Mouse (Mus musculus) neural tube, embryonic 12.5 days (tissue): ENCODE results near the gene Rnf212b. TPM values are rescaled to one million over a fixed set of nuclear protein-coding genes. Genes with fewer than 3 reads are reported as not detected.
"Not testable (repeated sequence)": the region's sequence is repeated elsewhere in the genome, so short reads cannot be mapped to it uniquely, and the experiment has no call there.

Experiments
- ATAC-seq: fragments of 200-750 bp; cut with Nextera tagmentation; 2 replicates; pipeline ENCODE4 v1.8.0; 2017; ENCODE audit warnings: low read depth, mild to moderate bottlenecking, moderate TSS enrichment, moderate library complexity; ENCODE audit not compliant: low FRiP score
- H3K27ac ChIP-seq: fragments of 300-500 bp; sonication (generic); 2 replicates; pipeline ENCODE4 v1.5.1; 2016
- H3K27me3 ChIP-seq: fragments of 300-500 bp; sonication (generic); replicated peaks from 2 replicates; pipeline ENCODE4 v1.6.1; 2016; ENCODE audit warnings: mild to moderate bottlenecking
- H3K36me3 ChIP-seq: fragments of 300-500 bp; sonication (generic); 2 replicates; pipeline ENCODE4 v1.6.1; 2016; ENCODE audit warnings: mild to moderate bottlenecking
- H3K4me1 ChIP-seq: fragments of 300-500 bp; sonication (generic); 2 replicates; pipeline ENCODE4 v1.6.1; 2016
- H3K4me2 ChIP-seq: fragments of 300-500 bp; sonication (generic); replicated peaks from 2 replicates; pipeline ENCODE4 v1.6.1; 2016; ENCODE audit warnings: mild to moderate bottlenecking
- H3K4me3 ChIP-seq: fragments of 300-500 bp; sonication (generic); 2 replicates; pipeline ENCODE4 v1.5.1; 2016
- H3K9ac ChIP-seq: fragments of 300-500 bp; sonication (generic); 2 replicates; pipeline ENCODE4 v1.6.1; 2016; ENCODE audit warnings: mild to moderate bottlenecking
- H3K9me3 ChIP-seq: fragments of 300-500 bp; sonication (generic); 2 replicates; pipeline ENCODE4 v1.6.1; 2016; ENCODE audit warnings: mild to moderate bottlenecking
- WGBS: fragments of 180-500 bp; shearing (Covaris S2); methylation state at CpG from one replicate; pipeline ENCODE4 v1.1.7; 2016; 5-methylcytosine and 5-hydroxymethylcytosine counted together
- polyA plus RNA-seq: library from polyadenylated mRNA; unstranded; fragments of >200 nt; fragmentation: Nextera tagmentation; extraction: Ambion mirVana; gene quantifications from 2 replicates; pipeline ENCODE4 v1.2.1, GENCODE M21; 2016

Gene Rnf212b
- polyA plus RNA-seq = not detected in 2 replicates

DNA sequence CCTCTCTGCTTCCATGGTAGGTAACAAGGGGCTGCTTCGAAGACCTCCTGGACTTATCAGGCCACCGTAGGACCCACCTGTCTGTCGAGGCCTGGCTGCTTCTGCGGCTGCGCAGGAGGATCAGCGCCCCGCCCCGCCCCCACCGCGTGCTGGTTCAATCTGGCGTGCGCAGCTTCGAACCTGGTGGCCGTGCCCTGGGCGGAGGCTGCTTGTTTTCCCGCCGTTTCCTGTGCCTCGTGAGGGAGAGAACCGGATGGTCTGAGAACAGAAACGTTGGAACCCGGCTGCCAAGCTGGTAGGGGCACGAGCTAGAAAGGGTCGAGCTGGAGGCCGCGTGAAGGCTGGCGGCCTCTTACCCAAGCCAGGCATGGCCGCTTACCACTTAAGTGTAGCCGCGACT, at the start of gene Rnf212b:
Gene Rnf212b, plus strand, starts transcription at position 151 of the 400 bp plus-strand sequence.
- Histone ChIP-seq H3K27ac (no peak within 1 kb of the TSS), H3K9me3 (no peaks in the 10 kb centered on the region), H3K4me3 (no peak within 1 kb of the TSS), H3K4me2 (no peak within 1 kb of the TSS), H3K4me1 (no peaks in the 10 kb centered on the region), H3K27me3 (no peaks in the 10 kb centered on the region), H3K9ac (no peak within 1 kb of the TSS), H3K36me3 (no peaks in the 10 kb centered on the region)
- no peak for ATAC-seq
- WGBS = 86% methylated on average over 29 of the region's 29 CpGs

DNA sequence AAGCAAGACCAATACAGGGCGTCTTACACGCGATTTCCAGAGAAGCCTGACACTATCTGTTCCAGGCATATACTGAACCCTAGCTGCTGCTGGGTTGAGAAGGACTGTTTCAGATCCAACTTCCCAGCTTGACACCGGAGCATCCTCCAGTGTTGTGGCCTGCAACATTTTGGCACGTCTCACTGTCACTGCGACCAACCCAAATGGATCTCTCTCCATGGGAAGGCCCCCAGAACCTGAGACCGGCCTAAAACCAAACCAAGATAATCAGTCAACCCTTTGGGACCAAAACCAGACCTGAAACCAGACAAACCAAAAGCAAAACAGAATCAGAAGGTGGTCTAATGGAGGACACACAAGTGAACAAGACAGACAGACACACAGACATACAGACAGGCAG, 47.0 kb upstream of the Rnf212b start:
- H3K4me1 ChIP-seq, ATAC-seq, H3K4me2 ChIP-seq, H3K27ac ChIP-seq, H3K27me3 ChIP-seq, H3K9ac ChIP-seq, H3K36me3 ChIP-seq, H3K4me3 ChIP-seq, H3K9me3 ChIP-seq: not testable (repeated sequence)
- 97% methylated on average over 7 of the region's 7 CpGs for WGBS

DNA sequence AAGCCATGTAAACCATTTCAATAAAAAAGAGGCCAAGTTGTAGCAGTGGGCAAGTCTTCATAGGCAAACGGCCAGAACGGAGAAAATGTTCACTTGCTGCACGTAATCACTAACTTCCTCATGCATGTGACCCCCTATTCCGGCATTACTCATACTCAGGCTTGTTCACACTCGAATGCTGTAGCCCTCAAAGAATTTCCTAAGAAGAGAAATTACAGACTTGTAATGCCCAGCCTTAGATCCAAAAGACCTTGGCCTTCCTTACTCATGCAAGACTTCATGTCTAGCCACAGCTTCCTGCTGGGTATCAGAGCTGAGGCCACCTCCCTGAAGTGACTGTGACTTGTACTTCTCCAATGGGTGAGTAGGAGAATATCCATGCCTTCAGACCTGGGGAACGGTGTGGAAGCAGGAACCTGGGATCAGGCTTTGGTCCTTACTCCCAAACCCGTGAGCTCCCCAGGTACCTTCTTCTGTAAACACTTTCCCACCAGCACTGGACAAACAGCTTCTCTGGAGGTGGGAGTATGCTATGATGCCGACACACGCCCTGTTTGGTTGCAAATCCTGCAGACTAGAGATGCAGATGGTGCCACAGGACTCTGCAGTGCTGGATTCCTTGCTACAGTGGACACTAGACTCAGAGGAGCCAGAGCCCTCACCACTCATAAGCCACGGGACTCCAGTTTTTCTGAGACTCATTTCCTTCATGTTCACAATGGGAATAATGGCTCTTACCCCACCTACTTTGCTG, 45.5 kb upstream of the Rnf212b start:
- no peaks in the 10 kb centered on the region for H3K36me3 ChIP-seq
- ATAC-seq = no peak
- no peak overlapping the region for H3K4me2 ChIP-seq
- H3K4me3 ChIP-seq = no peak overlapping the region
- H3K9me3 ChIP-seq = no peaks in the 10 kb centered on the region
- H3K9ac ChIP-seq = no peak overlapping the region
- H3K27ac ChIP-seq = no peak overlapping the region
- no peaks in the 10 kb centered on the region for H3K27me3 ChIP-seq
- whole genome bisulfite sequencing = 88% methylated on average over 10 of the region's 10 CpGs
- no peaks in the 10 kb centered on the region for H3K4me1 ChIP-seq

DNA sequence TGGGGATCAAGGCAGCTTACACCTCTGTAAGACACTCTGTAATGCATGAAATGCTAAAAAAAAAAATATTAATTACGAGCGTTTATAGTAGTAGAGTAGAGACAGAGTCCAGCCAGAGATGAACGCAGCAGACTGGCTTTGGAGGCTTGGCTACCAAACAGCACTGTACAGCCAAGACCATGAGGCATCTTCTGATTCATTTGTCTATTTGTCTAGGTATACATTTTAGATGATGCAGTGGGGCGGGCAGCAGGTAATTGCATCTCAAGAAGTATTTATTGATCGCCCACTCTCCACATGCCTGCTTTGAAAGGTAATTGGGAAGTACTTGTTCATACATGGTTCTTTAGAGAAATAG, 44.9 kb upstream of the Rnf212b start:
- no peaks in the 10 kb centered on the region for H3K9me3 ChIP-seq
- no peaks in the 10 kb centered on the region for H3K4me1 ChIP-seq
- H3K36me3 ChIP-seq = no peaks in the 10 kb centered on the region
- no peak overlapping the region for H3K4me3 ChIP-seq
- WGBS = 95% methylated on average over 5 of the region's 5 CpGs
- ATAC-seq = no peak
- no peak overlapping the region for H3K4me2 ChIP-seq
- H3K27me3 ChIP-seq = no peaks in the 10 kb centered on the region
- no peak overlapping the region for H3K27ac ChIP-seq
- H3K9ac ChIP-seq = no peak overlapping the region

DNA sequence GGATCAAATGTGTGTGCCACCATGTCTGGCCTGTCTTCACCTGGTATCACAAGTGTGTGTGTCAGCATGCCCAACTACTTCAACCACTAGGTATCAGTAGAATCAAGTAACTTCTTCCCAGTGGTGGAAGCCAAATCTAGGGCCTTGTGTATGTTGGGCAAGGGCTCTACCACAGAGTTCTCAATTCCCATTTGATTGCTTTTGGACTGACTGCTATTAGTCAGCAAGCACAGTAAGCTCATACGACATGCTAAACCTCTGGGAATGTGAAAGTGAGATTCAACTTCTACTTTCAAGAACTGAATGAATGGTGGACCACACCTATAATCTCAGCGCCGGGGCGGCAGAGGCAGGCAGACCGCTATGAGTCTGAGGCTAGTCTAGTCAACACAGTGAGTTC, 43.6 kb upstream of the Rnf212b start:
- H3K36me3 ChIP-seq = no peaks in the 10 kb centered on the region
- H3K4me2 ChIP-seq = no peak overlapping the region
- H3K4me3 ChIP-seq = no peak overlapping the region
- no peaks in the 10 kb centered on the region for H3K9me3 ChIP-seq
- no peaks in the 10 kb centered on the region for H3K27me3 ChIP-seq
- H3K27ac ChIP-seq = no peak overlapping the region
- no peak overlapping the region for H3K9ac ChIP-seq
- ATAC-seq = no peak
- H3K4me1 ChIP-seq = no peaks in the 10 kb centered on the region
- 95% methylated on average over 5 of the region's 5 CpGs for WGBS

DNA sequence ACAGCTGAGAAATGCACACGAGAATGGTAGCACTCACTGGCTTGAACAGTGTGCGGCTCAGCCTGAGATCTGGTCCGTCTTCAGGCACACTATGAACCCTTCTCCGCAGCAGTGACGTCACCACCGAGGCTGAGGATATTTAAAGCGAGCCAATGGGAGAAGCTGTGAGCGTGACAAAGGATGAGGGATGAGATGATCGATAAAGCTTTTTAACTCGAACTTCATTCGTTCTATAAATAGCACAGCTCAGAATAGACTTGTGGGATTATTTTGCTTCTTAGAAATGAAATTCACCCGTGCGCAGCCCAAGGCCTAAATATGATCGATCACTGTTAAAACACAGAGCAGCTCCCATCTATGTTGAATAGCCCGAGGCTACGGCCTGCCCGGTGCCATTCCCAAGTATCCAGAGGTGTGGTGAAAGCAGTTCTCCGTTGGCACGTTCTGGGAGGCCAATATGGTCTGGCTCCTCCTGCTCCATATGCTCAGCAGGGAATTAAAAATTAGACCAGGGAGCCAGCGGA, 41.5 kb upstream of the Rnf212b start:
- H3K27ac ChIP-seq = no peak overlapping the region
- ATAC-seq = no peak
- no peaks in the 10 kb centered on the region for H3K27me3 ChIP-seq
- no peaks in the 10 kb centered on the region for H3K36me3 ChIP-seq
- H3K4me1 ChIP-seq = no peaks in the 10 kb centered on the region
- 81% methylated on average over 20 of the region's 20 CpGs for WGBS
- no peaks in the 10 kb centered on the region for H3K9me3 ChIP-seq
- H3K4me3 ChIP-seq = no peak overlapping the region
- H3K9ac ChIP-seq = no peak overlapping the region
- no peak overlapping the region for H3K4me2 ChIP-seq

DNA sequence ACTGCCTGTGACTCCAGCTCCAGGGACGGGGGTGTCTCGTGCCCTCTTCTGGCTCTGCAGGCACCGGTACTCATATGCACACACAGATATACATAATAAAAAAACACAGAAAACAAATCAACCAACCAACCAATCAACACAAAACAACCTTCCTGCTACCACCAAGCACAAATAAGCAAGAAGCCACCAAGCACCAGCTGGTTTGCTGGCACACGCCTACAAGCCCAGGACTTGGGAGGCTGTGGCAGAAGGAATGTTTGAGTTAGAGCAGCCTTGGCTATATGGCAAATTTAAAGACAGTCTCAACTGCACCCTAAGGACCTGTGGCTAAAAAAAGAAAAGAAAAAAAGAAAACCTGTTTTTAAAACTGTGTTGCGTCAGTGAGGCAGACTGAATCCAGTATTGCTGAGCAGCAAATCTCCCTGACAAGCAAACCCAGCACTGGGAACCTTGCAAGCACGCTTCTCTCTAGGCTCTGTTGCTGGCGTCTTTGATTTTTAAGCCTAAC, 38.4 kb upstream of the Rnf212b start:
- H3K4me3 ChIP-seq = no peak overlapping the region
- 88% methylated on average over 7 of the region's 7 CpGs for WGBS
- H3K4me1 ChIP-seq = no peaks in the 10 kb centered on the region
- H3K27me3 ChIP-seq = peaks cover 9% of the 10 kb centered on the region; the same call in 1 of the 2 replicates
- H3K36me3 ChIP-seq = no peaks in the 10 kb centered on the region
- no peaks in the 10 kb centered on the region for H3K9me3 ChIP-seq
- H3K9ac ChIP-seq = no peak overlapping the region
- no peak overlapping the region for H3K27ac ChIP-seq
- H3K4me2 ChIP-seq = no peak overlapping the region
- no peak for ATAC-seq

DNA sequence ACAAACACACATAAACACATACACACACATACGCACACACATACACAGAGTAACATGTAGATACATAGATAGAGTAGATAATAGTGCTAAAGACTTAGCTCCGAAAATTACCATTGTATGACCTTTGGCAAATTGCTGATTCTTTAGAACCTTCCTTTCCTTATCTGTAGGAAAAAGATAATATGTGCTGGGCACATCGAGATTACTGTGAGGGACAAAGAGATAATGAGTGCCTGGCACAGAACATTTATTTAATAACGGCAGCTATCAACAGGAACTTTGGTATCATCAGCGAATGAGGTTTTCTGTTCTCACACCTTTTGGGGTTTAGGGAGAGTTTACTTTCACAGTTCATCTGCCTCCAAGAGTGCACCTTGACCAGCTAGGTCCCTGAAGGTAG, 37.2 kb upstream of the Rnf212b start:
- no peaks in the 10 kb centered on the region for H3K36me3 ChIP-seq
- H3K4me3 ChIP-seq = no peak overlapping the region
- H3K9me3 ChIP-seq = no peaks in the 10 kb centered on the region
- no peak overlapping the region for H3K9ac ChIP-seq
- no peak for ATAC-seq
- H3K27me3 ChIP-seq = peaks cover 9% of the 10 kb centered on the region; the same call in 1 of the 2 replicates
- H3K4me1 ChIP-seq = 0 out of 2 replicates have a peak, but pooled peaks cover 4% of the 10 kb centered on the region
- H3K4me2 ChIP-seq = no peak overlapping the region
- H3K27ac ChIP-seq = no peak overlapping the region
- 94% methylated on average over 5 of the region's 5 CpGs for WGBS

DNA sequence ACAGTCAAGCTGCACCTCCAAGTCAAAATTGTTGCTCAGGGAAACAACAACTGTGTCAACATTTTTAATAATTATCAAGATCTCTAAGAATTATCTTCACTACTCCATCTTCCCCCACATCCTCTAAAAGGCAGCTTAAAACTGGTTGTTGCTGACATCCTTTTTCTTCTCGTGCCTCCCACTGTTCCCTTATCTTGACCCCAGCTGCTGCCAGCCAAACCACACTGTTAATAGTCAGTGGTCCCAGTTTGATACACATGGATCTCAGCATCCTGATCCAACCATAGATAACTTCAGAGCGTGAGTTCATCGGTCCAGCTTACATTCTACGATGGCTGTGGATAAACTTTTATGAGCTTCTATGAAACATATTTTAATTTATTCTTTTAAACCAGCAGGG, 36.0 kb upstream of the Rnf212b start:
- 86% methylated on average over 4 of the region's 4 CpGs for WGBS
- ATAC-seq = no peak
- 0 out of 2 replicates have a peak, but pooled peaks cover 4% of the 10 kb centered on the region for H3K4me1 ChIP-seq

DNA sequence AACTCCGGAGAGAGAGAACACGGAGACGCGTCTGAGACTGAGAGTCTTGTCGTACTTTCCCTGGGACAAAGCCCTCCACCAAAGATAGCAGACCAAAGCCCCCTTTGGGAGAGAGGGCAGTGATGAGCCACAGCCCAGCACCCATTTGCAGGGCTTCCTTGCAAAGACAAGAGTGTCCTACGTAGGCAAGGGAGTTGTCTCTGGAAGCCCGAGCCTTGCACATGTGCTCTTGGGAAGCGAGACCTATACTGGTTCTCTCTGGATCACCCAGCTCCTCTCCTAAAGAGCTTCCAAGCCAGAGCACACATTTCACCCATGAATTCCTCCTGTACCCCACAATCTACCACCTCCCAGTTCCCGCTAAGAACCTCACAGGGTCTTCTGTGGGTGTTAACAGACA, 33.9 kb upstream of the Rnf212b start:
- Histone ChIP-seq H3K9me3 (no peaks in the 10 kb centered on the region), H3K36me3 (no peaks in the 10 kb centered on the region), H3K4me2 (peak overlapping the region; percentile 79), H3K27ac (no peak overlapping the region), H3K9ac (no peak overlapping the region), H3K27me3 (peaks cover 9% of the 10 kb centered on the region; the same call in 1 of the 2 replicates), H3K4me1 (0 out of 2 replicates have a peak, but pooled peaks cover 4% of the 10 kb centered on the region), H3K4me3 (no peak overlapping the region)
- ATAC-seq = no peak
- WGBS = 91% methylated on average over 9 of the region's 9 CpGs

More for the DNA sequence above, 36.0 kb upstream of the Rnf212b start:
- Histone ChIP-seq H3K27me3 (peaks cover 9% of the 10 kb centered on the region; the same call in 1 of the 2 replicates), H3K9me3 (no peaks in the 10 kb centered on the region), H3K4me2 (no peak overlapping the region), H3K27ac (no peak overlapping the region), H3K36me3 (no peaks in the 10 kb centered on the region), H3K4me3 (no peak overlapping the region), H3K9ac (no peak overlapping the region)

DNA sequence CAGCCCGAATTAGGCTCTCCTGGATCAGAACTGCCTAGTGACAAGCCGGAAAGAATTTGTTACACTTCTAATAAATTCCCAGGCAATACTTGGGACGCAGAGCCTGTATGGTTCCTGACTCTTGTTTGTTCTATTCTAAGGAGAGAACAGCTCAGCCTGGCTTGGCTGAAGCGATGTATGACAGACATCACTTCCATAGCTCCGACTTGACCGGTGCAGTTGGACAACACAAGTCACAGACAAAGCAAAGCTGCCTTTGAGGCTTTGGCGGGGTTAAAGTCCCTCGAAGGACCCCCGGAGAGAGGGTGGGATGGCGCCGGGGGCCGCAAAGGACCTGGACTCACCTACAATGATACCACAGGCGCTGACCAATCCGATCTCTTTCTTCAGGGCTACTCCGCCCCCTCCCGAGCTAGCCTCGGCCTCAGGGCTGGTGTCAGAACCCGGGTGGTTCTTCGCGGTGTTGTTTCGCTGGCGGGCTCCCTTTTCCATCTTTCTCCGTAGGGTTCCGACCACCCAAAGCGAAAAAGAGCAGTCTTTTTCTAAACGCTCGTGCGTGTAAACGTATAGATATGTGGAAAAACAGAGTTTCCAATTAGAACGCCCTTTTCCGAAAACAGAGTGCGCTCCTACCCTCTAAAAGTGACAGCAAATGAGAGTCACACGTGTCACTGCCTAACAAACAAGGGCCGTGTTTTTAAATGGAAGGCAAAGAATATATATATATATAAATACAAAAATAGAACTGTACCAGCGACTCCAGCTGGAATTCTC, 32.9 kb upstream of the Rnf212b start:
- 3% methylated on average over 35 of the region's 35 CpGs for WGBS
- Histone ChIP-seq H3K36me3 (no peaks in the 10 kb centered on the region), H3K9me3 (no peaks in the 10 kb centered on the region), H3K27me3 (peaks cover 9% of the 10 kb centered on the region; the same call in 1 of the 2 replicates), H3K4me1 (0 out of 2 replicates have a peak, but pooled peaks cover 4% of the 10 kb centered on the region), H3K27ac (no peak overlapping the region), H3K4me3 (peak overlapping the region; percentile 47), H3K4me2 (peak overlapping the region; percentile 79), H3K9ac (peak overlapping the region; percentile 56)
- peak; percentile 86 for ATAC-seq
